Mouse (Mus musculus): ENCODE results near the gene Actl6a.
"Not testable (repeated sequence)": the region's sequence is repeated elsewhere in the genome, so short reads cannot be mapped to it uniquely, and the experiment has no call there.

Actl6a gene

DNA sequence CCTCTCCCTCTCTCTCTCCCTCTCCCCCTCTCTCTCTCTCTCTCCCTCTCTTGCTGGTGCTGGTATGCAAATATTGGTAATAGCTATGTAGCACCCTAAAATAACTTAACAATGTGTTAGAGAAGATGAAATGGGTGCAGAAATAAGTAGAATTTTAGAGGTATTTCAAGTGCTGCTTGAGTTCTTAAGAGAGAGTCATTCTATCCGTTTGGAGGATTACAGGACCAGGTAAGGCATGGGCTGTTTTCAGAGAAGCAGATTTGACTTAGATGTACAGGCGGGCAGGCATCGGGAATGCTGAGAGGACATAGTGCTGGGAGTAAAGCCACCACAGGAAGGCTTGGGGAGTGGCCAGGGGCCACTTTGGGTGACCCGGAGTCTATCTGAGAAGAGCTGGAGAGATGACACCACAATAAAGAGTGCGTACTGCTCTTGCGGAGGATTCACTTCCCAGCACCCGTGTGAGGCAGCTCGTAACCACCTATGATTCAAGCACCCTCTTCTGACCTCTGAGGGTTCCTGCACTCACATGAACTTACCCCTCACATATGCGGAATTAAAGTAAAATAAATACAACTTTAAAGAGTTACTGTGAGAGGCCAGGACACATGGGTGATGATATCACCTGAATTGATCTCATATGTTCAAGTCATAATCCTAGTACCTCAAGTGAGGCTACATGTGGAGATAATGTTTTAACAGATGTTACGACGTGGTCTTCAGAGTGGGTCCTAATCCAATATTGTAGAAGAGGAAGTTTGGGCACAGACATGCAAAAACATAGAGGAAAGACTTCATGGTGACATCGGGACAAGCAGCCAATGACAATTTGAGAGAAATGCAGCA lies 11.1 kb upstream of the Actl6a start:
- no peak for DNase-seq (ENCODE audit: low read depth, low spot score)

- no peak for DNase-seq (ENCODE audit: low read depth, low spot score)
Measured at GRCm38 (mm10) chr3:32695583-32695980, 10.5 kb upstream of the Actl6a start.

DNA sequence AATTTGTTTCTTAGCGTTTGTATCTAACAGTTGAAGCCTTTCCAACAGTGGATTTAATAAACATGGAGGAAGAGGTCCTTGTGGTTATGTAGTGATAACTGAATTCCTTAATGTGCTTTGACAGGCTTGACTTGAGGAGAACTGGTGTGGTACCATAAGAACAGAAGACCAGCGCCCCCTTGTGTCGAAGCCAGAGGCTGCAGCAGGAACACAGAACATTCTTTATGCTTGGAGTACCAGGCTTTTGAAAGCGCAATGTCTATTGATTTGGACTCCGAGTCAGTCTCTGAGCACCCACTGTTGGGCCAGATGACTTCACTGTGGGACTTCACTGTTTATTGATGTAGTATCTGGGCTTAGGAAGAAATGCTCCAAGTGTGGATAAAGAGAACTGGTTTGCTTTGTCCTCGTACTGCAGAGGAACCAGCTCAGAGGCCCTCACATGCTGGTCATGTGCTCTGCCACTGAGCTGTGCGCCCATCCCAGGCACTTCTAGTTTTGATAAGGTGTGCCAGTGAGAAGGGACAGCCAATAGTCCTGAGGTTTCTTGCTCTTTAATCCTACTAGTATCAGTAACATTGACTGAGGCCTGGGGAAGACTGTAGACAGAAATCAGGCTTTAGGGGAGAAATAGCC lies 7.8 kb upstream of the Actl6a start:
- peak; percentile 64 for DNase-seq (ENCODE audit: low read depth, low spot score)

DNA sequence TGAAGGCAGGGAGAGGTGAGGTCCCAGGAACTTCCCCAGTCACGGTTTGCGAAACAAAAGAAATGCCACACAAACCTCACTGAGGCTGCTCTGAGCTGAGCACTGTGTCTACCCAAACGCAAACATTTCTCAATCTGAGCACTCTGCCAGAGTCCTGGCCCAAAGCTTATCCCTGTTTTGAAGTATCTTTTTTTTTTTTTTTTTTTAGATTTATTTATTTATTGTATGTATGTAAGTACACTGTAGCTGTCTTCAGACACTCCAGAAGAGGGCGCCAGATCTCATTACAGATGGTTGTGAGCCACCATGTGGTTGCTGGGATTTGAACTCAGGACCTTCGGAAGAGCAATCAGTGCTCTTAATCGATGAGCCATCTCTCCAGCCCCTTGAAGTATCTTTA lies 2.1 kb upstream of the Actl6a start:
- not testable (repeated sequence) for DNase-seq (ENCODE audit: low read depth, low spot score)

- DNase-seq (ENCODE audit: low read depth, low spot score): not testable (repeated sequence)
Measured at GRCm38 (mm10) chr3:32704632-32705031, 1.5 kb upstream of the Actl6a start.

DNA sequence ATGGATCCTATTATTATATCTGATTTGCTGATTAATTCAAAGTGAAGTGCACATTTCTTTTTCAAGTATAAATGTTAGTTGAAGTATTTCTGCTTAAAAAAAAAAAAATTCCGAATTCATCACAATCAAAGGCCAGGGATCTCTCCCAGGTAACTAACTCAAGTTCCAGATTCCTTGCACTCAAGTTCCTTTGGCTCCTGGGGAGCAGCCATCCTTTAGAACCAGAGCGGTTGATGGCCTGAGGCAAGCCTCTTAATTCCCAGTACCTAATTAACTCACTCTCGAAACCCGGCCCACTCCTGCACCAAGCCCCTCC lies 1.9 kb downstream of the Actl6a start:
- no peak for DNase-seq (ENCODE audit: low read depth, low spot score)

DNA sequence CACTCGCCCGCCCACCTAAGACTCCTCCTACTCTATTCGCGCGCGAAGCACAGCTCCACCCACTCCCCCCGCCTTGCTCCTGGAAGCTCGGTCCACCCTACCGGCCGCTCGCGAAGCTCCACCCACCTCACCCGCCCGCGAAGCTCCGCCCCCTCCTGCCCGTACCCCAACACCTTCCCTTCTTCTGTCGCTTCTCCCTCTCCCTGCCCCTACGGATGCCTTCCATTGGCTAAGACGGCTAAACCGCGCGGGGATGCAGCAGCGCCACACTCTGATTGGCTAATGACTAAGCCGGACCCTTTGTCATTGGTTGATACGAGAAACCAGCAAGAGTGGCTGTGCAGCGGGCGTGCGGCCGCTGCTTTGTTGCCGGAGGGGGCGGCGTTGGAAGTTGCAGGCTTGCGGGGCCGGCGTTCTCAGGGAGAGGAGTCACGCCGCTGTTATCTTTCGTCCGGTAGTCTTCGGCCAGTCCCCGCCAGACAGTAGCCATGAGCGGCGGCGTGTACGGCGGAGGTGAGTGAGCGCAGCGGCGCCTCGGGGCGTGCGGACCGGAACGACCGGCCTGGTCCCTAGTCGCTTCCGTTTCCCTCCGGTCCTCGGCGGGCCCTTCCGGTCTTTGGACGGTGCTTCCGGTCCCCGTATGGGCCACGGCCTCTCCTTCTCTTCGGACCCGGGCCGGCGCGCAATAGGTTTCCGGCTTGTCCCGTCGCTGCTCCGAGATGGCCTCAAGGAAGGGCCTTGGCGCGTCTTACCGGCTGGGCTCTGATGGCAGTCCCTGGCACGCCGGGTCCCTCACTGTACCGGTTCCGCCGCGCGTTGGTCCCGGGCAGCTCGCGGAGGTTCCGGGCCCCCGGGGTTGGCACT lies 2.5 kb downstream of the Actl6a start:
- DNase-seq (ENCODE audit: low read depth, low spot score): peak; percentile 97

DNA sequence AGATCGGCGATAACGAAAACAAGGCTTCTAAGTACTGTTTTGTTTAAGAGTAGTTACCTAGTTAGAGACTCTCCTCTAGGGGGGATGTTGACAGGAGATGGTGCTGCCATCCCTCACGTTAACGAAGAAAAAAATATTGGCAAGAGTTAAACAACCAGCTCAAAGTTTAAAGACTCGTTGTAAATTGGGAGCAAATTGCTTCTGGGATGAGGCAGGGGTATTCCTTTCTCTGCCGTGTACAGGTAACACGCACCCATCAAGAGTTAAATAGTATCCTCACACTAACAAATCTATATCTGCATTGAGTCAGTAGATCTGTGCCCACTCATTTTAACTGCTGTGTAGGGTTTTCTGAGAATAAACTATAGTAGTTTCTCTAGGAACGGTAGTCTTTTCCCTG lies 3.3 kb downstream of the Actl6a start:
- DNase-seq (ENCODE audit: low read depth, low spot score): no peak

DNA sequence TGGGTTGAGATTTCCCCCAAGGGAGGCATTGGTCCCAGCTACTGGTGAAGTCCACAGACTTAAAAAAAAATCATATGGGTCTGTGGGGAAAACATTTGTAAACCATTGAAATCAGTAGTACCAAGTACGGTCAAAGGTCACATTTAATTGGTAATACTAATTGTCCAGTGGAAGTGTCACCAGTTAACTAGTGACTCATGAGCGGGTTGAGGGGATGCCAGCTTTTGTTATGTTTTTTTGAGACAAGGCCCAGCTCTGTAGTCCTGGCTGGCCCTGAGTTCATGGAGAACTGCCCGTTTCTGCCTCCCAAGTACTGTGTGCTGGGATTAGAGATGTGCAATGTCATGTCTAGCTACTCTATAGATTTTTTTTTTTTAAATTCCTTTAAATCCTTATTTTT lies 7.6 kb downstream of the Actl6a start:
- DNase-seq (ENCODE audit: low read depth, low spot score): no peak

DNA sequence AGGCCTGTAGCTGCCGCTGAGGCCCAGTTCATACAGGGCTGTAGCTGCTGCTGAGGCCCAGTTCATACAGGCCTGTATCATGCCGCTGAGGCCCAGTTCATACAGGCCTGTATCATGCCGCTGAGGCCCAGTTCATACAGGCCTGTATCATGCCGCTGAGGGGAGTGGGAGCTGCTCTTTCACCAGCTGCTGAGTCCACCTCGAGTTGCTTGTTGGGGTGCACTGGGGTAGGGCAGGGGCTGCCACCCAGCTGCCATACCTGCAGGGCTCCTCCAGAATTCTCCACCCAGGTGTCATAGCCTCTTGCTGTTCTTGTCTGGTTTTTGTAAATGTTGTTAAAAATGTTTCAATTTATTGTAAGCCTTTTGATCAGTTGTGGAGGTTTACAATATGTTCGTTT lies 11.3 kb downstream of the Actl6a start:
- DNase-seq (ENCODE audit: low read depth, low spot score): not testable (repeated sequence)

GRCm38 (mm10) chr3:32718271-32718670 lies 12.2 kb downstream of the Actl6a start:
- DNase-seq (ENCODE audit: low read depth, low spot score): no peak

- no peak for DNase-seq (ENCODE audit: low read depth, low spot score)
Measured at GRCm38 (mm10) chr3:32724191-32724590, 18.1 kb downstream of the Actl6a start.

DNA sequence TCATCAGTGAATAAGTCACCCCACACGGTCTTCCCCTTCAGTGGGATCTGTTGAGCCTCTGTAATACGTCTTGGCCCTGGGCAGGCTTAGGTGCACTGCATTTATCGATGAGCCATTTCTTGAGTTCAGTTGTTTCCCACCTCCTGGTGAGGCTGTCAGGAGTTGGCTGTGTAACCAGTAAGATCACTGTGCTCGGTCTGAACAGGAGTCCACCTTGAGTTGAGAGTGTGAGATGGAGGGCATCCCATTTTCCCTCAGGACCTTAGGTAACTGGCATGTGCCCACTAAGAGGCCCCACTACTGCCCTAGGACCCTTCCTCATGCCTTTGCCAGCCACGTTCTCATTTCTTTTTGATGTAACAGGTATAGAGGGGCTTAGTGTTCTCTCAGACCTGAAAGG lies 19.9 kb downstream of the Actl6a start:
- DNase-seq (ENCODE audit: low read depth, low spot score): no peak

GRCm38 (mm10) chr3:32727861-32728260 lies 21.8 kb downstream of the Actl6a start:
- no peak for DNase-seq (ENCODE audit: low read depth, low spot score)

DNA sequence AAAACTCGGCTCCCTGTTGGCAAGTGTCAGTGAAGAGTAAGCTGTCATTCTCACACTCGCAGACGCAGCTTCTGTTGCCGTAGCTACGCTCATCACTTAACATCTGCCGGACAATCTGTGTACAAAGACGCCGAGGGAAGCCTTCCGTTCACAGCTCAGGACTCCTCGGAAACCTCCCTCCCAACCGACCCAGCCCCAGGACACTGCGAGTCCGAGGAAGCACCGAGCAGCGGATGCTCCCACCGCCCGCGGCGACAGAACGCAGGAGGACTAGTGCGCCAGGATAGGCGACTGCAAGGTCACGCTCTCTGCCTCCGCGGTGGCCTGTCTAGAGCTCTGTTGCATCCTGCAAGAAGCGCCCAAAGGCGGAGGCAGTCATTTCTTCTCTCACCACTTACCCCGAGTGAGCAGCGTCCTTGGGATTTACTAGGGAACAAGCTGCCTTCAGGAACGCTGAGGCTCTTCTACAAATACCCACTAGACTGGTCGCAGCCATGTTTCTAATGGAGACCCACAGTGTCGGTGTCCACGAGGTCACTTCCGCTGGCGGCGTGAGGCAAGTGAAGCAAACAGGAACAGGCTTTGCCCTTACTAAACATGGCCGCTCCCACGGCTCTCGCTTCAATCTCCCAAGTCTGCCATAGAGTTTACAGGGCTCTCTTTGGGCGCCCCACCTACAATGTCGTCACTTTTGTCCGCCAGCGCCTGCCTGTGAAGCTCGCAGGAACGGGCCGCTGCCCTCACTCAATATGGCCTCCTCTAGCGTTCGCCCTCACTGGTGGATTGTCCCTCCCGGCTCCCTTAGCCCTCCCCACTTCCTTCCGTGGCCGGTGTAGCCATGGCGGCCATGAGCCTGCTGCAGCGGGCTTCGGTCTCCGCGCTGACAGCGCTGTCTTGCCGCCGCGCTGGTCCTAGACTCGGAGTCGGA lies 30.4 kb downstream of the Actl6a start, which contains the start of gene Ndufb5:
Ndufb5 (plus strand) TSS at position 747 of the 928 bp plus-strand sequence.
- peak; percentile 100 for DNase-seq (ENCODE audit: low read depth, low spot score)

GRCm38 (mm10) chr3:32737172-32737655 lies 31.1 kb downstream of the Actl6a start, which contains the start of gene Mrpl47:
TSS of gene Mrpl47 (minus strand) at chr3:32737605.
- DNase-seq (ENCODE audit: low read depth, low spot score): no peak

- no peak for DNase-seq (ENCODE audit: low read depth, low spot score)
Measured at GRCm38 (mm10) chr3:32738549-32738948, 32.5 kb downstream of the Actl6a start.

DNA sequence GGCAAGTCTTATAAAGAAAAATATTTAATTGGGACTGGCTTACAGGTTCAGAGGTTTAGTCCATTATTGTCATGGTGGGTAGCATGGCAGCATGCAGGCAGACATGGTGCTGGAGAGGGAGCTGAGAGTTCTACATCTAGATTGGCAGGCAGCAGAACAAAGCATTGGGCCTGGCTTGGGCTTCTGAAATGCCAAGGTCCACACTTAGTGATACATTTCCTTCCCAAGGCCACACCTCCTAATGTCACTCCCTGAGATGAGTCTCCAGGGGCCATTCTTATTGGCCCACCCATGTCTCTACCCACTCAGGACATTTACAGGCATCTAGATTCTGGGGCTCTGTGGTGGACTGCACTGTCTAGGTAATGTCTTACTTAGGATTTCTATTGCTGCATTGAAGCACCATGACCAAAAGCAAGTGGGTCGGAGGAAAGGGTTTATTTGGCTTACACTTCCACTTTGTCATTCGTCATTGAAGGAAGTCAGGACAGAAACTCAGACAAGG lies 36.2 kb downstream of the Actl6a start:
- DNase-seq (ENCODE audit: low read depth, low spot score): no peak

- DNase-seq (ENCODE audit: low read depth, low spot score): no peak
Measured at GRCm38 (mm10) chr3:32745001-32745400, 38.9 kb downstream of the Actl6a start.

DNA sequence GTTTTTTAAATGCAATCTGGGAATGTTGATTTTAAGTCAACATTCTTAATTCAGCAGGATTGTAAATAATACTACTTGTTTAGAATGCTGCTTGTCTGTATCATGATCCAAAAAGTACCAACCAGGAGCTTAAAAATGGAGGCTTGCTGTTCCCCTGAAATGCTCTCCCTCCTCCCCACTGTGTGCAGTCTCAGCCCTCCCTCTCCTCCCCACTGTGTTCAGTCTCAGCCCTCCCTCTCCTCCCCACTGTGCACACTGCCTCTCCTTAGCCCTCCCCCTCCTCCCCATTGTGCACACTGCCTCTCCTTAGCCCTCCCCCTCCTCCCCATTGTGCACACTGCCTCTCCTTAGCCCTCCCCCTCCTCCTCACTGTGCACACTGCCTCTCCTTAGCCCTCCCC lies 39.3 kb downstream of the Actl6a start:
- DNase-seq (ENCODE audit: low read depth, low spot score): not testable (repeated sequence)

DNA sequence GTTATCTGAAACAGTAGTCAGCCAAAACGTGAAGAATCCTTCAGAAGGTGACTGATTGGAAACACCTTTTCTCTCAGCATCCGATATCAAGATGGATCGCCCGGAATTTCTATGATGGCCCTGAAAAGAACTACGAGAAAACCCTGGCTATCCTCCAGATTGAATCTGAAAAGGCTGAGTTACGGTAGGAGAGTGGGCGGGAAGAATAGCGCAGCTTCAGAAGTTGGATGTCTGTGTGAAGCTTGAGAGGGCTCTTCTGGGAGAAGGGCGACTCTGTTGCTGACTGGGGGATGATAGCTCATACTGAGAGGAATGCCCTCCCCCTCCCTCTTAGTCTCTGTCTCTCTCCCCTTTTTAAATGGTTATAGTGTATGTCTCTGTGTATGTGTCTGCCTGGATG lies 42.3 kb downstream of the Actl6a start:
- DNase-seq (ENCODE audit: low read depth, low spot score): no peak
